Mouse (Mus musculus): ENCODE results near the gene Olfr855.
A peak's percentile ranks its signal among the peaks of the same experiment; 100 is the strongest.

Olfr855 gene

DNA sequence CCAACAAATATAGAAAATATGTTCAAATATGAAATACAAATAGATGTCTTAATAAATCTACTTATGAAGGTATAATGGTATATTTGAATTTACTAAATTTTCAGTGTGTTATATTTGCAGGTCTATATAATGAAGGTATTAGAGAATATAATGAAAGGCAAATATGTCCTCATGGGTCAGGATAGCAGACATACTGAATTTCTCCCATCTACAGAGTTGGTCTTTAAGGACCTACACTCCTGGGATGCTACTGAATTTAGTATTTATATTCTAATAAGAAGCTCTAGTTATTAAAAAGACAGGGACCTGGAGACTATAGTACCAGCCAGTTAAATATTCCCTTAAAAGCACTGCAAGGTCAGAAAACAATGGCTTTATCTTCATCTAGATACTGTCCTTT lies at the start of gene Olfr855:
Gene Olfr855 (plus strand): TSS at position 301 of the 400 bp plus-strand sequence.
- no peak for DNase-seq (ENCODE audit: low spot score in 2 of 2)

GRCm38 (mm10) chr9:19540976-19541375 lies 41.4 kb upstream of the Olfr855 start, which contains the start of gene Olfr853:
Gene Olfr853 (minus strand): TSS chr9:19541076.
- DNase-seq (ENCODE audit: low spot score in 2 of 2) = no peak

DNA sequence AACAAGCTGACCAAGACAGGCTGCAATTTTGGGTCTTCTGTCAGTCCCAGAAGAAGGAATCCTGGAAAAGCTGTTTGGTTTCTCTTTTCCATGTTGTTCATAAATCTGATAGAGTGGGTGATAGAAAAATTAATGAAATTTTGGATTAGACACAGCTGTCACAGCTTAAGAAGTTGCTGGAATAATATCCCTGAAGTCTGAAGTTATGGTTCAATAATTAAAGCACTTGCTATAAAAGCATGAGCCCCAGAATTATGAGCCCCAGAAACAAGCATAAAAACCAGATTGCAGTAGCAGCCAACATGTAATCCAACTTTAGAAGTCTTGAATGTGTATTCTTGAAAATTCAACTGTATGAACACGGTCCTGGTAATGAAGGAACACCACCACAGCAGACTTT lies 15.1 kb upstream of the Olfr855 start, which contains the start of gene Olfr854:
Gene Olfr854 (minus strand): TSS at position 101 of the 400 bp plus-strand sequence.
- DNase-seq (ENCODE audit: low spot score in 2 of 2) = no peak

DNA sequence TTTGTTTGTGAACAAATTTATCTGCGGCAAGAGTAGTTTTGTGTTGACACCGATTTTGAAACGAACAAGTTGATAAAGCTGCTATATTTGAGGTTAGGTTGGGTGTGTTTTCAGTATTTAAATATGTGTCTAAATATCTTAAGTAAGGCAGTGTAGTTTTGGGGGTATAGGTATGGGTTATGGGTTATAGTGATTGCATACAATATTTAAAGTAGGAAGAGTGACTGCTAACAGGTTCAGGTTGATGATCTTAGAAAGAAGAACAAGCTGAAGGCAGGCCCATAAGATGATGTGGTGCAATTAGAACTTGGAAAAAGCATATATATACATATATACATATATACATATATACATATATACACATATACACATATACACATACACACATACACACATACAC lies 38.9 kb downstream of the Olfr855 start:
- DNase-seq (ENCODE audit: low spot score in 2 of 2) = no peak

- DNase-seq (ENCODE audit: low spot score in 2 of 2) = peak; percentile 92 to 95
Measured at GRCm38 (mm10) chr9:19621843-19622822, 39.7 kb downstream of the Olfr855 start, which contains the start of gene Zfp317. Gene Zfp317 (plus strand): TSS chr9:19622102.

DNA sequence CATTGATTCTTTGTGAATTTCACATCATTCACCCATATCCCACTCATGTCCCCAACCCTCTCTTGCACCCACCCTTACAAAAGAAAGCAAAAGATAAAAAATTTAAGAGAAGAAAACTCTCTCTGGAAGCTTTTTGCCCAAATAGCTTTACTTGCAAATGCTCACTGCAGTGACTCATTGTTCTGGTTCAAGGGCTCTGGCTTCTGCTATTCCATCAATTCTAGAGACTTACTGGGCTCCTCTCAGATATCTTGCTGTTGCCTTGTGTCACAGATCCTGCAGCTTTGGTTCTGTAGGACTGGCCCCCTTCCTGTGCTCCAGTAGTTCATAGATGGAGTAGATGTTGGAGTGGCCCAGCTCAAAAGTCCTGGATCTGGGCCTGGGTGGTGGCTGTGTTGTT lies 47.2 kb downstream of the Olfr855 start:
- no peak for DNase-seq (ENCODE audit: low spot score in 2 of 2)
